8 mouse cellular contexts compared by ENCODE assay signal in genomic region chr6:54759942-54760498, GRCm38 (mm10). TPM values are rescaled to one million over a fixed set of nuclear protein-coding genes. Genes with fewer than 3 reads are reported as not detected.
DNase-seq lines count a peak whose midpoint lies in the region; ATAC-seq and TF ChIP-seq lines count a peak whose summit lies in the region.

No protein-coding gene starts in this region.

- peak overlapping the region; percentile 29 for H3K27ac ChIP-seq in liver, adult 2 months (replicated peaks; ENCODE audit: insufficient read depth, low read depth, low read length)
- peak overlapping the region; percentile 85 for H3K27ac ChIP-seq in forebrain, embryonic 15.5 days (replicated peaks)
- no peak overlapping the region for H3K27ac ChIP-seq in liver, embryonic 13.5 days

- no peaks in the 10 kb centered on the region for H3K9me3 ChIP-seq in forebrain, embryonic 15.5 days
- H3K9me3 ChIP-seq in liver, embryonic 13.5 days (replicated peaks), result no peaks in the 10 kb centered on the region

- 1% methylated on average over 11 of the region's 11 CpGs for WGBS in liver, adult 2 months
- 0% methylated on average over 11 of the region's 11 CpGs for WGBS in forebrain, embryonic 15.5 days
- 7% methylated on average over 11 of the region's 11 CpGs for WGBS in liver, embryonic 13.5 days (ENCODE audit: insufficient replicate concordance)

- H3K4me3 ChIP-seq in liver, adult 2 months (ENCODE audit: insufficient read depth, low read depth, low read length), result no peak overlapping the region
- H3K4me3 ChIP-seq in forebrain, embryonic 15.5 days, result no peak overlapping the region
- no peak overlapping the region for H3K4me3 ChIP-seq in liver, embryonic 13.5 days (replicated peaks)

- H3K79me2 ChIP-seq in liver, adult 2 months (ENCODE audit: control insufficient read depth, insufficient read depth, low read length), result no peaks in the 10 kb centered on the region

- DNase-seq in liver, adult 2 months (ENCODE audit: extremely low read depth, low read depth, low spot score), result peak; percentile 90
- no peak for DNase-seq in liver
- peak; percentile 43 for DNase-seq in kidney, adult 18-20 months
- DNase-seq in liver, embryonic 13.5 days, result no peak
- DNase-seq in neural tube, embryonic 10.5 days (ENCODE audit: extremely low spot score, low spot score), result peak; percentile 19
- DNase-seq in thymus, postnatal 0 days (ENCODE audit: low spot score), result peak; percentile 87
- no peak for DNase-seq in cerebellum, adult 9-10 months

- H3K4me1 ChIP-seq in liver, adult 2 months (ENCODE audit: control insufficient read depth, insufficient read depth, low read length), result peaks cover 17% of the 10 kb centered on the region; the same call in 1 of the 2 replicates
- H3K4me1 ChIP-seq in forebrain, embryonic 15.5 days, result peaks cover 59% of the 10 kb centered on the region
- H3K4me1 ChIP-seq in liver, embryonic 13.5 days (replicated peaks), result peaks cover 11% of the 10 kb centered on the region

- peak overlapping the region; percentile 20; the same call in 1 of the 2 replicates for H3K4me2 ChIP-seq in forebrain, embryonic 15.5 days (replicated peaks)
- H3K4me2 ChIP-seq in liver, embryonic 13.5 days, result peak overlapping the region; percentile 43

- H3K36me3 ChIP-seq in liver, adult 2 months (ENCODE audit: control insufficient read depth, insufficient read depth, low read length), result no peaks in the 10 kb centered on the region
- H3K36me3 ChIP-seq in forebrain, embryonic 15.5 days, result no peaks in the 10 kb centered on the region
- H3K36me3 ChIP-seq in liver, embryonic 13.5 days, result no peaks in the 10 kb centered on the region

- TF ChIP-seq CTCF in liver, adult 2 months (IDR thresholded peaks at IDR 0.05; ENCODE audit: low read depth, low read length), result no peak

- no peaks in the 10 kb centered on the region for H3K27me3 ChIP-seq in liver, adult 2 months (ENCODE audit: control insufficient read depth, insufficient read depth, low read length)
- no peaks in the 10 kb centered on the region for H3K27me3 ChIP-seq in forebrain, embryonic 15.5 days
- no peaks in the 10 kb centered on the region for H3K27me3 ChIP-seq in liver, embryonic 13.5 days

- no peak overlapping the region for H3K9ac ChIP-seq in liver, adult 2 months (ENCODE audit: low read depth, low read length)
- no peak overlapping the region for H3K9ac ChIP-seq in forebrain, embryonic 15.5 days (replicated peaks)
- H3K9ac ChIP-seq in liver, embryonic 13.5 days, result no peak overlapping the region; the same call in 1 of the 2 replicates

- ATAC-seq in forebrain, embryonic 15.5 days (replicated peaks), result peak; percentile 83
- peak; percentile 58 for ATAC-seq in liver, embryonic 13.5 days (ENCODE audit: low read depth)

- TF ChIP-seq POLR2A in liver, adult 2 months (IDR thresholded peaks at IDR 0.05; ENCODE audit: extremely low read depth, insufficient read depth, low read length), result no peak

RNA-seq across cellular contexts. Expression of gene Znrf2, which starts 56.7 kb away (rescaled TPM):
- 27.8 and 28.1 TPM in 2 replicates for total RNA-seq in liver, adult 2 months (2014; rRNA removed)
- polyA plus RNA-seq in liver, adult 2 months (2012; rRNA removed), result 15.8 and 16.2 TPM in 2 replicates
- polyA plus RNA-seq in forebrain, embryonic 15.5 days (2015; fragmentation: Nextera tagmentation; extraction: Ambion mirVana), result 18.4 and 22.0 TPM in 2 replicates
- 2.4 and 2.7 TPM in 2 replicates for polyA plus RNA-seq in liver, embryonic 13.5 days (2015; fragmentation: Nextera tagmentation; extraction: Ambion mirVana)
- polyA plus RNA-seq in thymus, postnatal 0 days (2015; fragmentation: Nextera tagmentation; extraction: Ambion mirVana), result 14.9 and 20.8 TPM in 2 replicates

Comparison
In these comparisons a context has a peak if more than half of its experiments do, and no peak if none do; other contexts are left out.
1. DNase-seq: peak in liver, adult 2 months (single experiment), kidney, adult 18-20 months (single experiment), neural tube, embryonic 10.5 days (single experiment) and thymus, postnatal 0 days (single experiment); none in liver (single experiment), liver, embryonic 13.5 days (single experiment) and cerebellum, adult 9-10 months (single experiment).